Mouse (Mus musculus) heart, postnatal 0 days (tissue): ENCODE results near the gene Cldn6. TPM values are rescaled to one million over a fixed set of nuclear protein-coding genes. Genes with fewer than 3 reads are reported as not detected.

ENCODE experiments used
- ATAC-seq: fragments of 200-750 bp; cut with Nextera tagmentation; 2 replicates; pipeline ENCODE4 v1.8.0; 2017; ENCODE audit warnings: low read depth, moderate number of reproducible peaks, moderate library complexity; ENCODE audit not compliant: insufficient read depth
- DNase-seq: peaks from one replicate; pipeline ENCODE4 v3.0.0-alpha.2; 2016; ENCODE audit warnings: low spot score
- H3K27ac ChIP-seq: fragments of 300-500 bp; sonication (generic); 2 replicates; pipeline ENCODE4 v1.5.1; 2014; ENCODE audit warnings: low read depth, mild to moderate bottlenecking
- H3K27me3 ChIP-seq: fragments of 300-500 bp; sonication (generic); 2 replicates; pipeline ENCODE4 v1.6.1; 2014; ENCODE audit warnings: low read length, mixed read lengths; ENCODE audit not compliant: control insufficient read depth, insufficient read depth
- H3K36me3 ChIP-seq: fragments of 300-500 bp; sonication (generic); replicated peaks from 2 replicates; pipeline ENCODE4 v1.6.1; 2014; ENCODE audit warnings: low read length, mixed read lengths; ENCODE audit not compliant: control insufficient read depth, insufficient read depth
- H3K4me1 ChIP-seq: fragments of 300-500 bp; sonication (generic); 2 replicates; pipeline ENCODE4 v1.6.1; 2014; ENCODE audit warnings: antibody characterized with exemption; ENCODE audit not compliant: control insufficient read depth, insufficient read depth
- H3K4me2 ChIP-seq: fragments of 300-500 bp; sonication (generic); 2 replicates; pipeline ENCODE4 v1.6.1; 2014; ENCODE audit warnings: low read depth, mild to moderate bottlenecking, low read length, moderate library complexity
- H3K4me3 ChIP-seq: fragments of 300-500 bp; sonication (generic); 2 replicates; pipeline ENCODE4 v1.5.1; 2014; ENCODE audit warnings: low read depth, low read length
- H3K9ac ChIP-seq: fragments of 300-500 bp; sonication (generic); replicated peaks from 2 replicates; pipeline ENCODE4 v1.6.1; 2014; ENCODE audit warnings: low read depth, low read length, mixed read lengths
- H3K9me3 ChIP-seq: fragments of 300-500 bp; sonication (generic); replicated peaks from 2 replicates; pipeline ENCODE4 v1.6.1; 2016; ENCODE audit warnings: low read length; ENCODE audit not compliant: control insufficient read depth
- CTCF ChIP-seq: IDR thresholded peaks from 2 replicates; pipeline ENCODE4 v1.5.1; 2016; ENCODE audit warnings: antibody characterized with exemption, control low read depth, low read depth
- EP300 ChIP-seq: IDR thresholded peaks from 2 replicates; pipeline ENCODE4 v1.6.1; 2016; ENCODE audit warnings: antibody characterized with exemption, low read depth
- WGBS: fragments of 180-500 bp; shearing (Covaris S2); extraction: QIAGEN DNeasy Blood & Tissue Kit; methylation state at CpG from one replicate; pipeline ENCODE4 v1.1.7; 2014; 5-methylcytosine and 5-hydroxymethylcytosine counted together
- polyA plus RNA-seq: library from polyadenylated mRNA; unstranded; fragments of >200 nt; fragmentation: Nextera tagmentation; extraction: Ambion mirVana; gene quantifications from 2 replicates; pipeline ENCODE4 v1.2.1, GENCODE M21; 2015
- total RNA-seq: library from RNA; depleted of rRNA; stranded (reverse); fragments of >200 nt; gene quantifications from 2 replicates; pipeline ENCODE4 v1.2.3, GENCODE M21; 2014; ENCODE audit warnings: low replicate concordance

Cldn6 gene
- total and polyA plus RNA-seq, 2 experiments from 2014 or later, result not detected

GRCm38 (mm10) chr17:23670516-23671074 lies 8.5 kb upstream of the Cldn6 start:
- TF ChIP-seq EP300 (no peak), CTCF (no peak)
- H3K9ac ChIP-seq, result no peak overlapping the region
- no peaks in the 10 kb centered on the region for H3K27me3 ChIP-seq
- peaks cover 51% of the 10 kb centered on the region for H3K36me3 ChIP-seq
- H3K27ac ChIP-seq, result no peak overlapping the region
- H3K4me3 ChIP-seq, result no peak overlapping the region
- H3K9me3 ChIP-seq, result no peaks in the 10 kb centered on the region
- no peak for ATAC-seq
- 89% methylated on average over 7 of the region's 7 CpGs for WGBS
- no peak for DNase-seq
- no peak overlapping the region for H3K4me2 ChIP-seq
- peaks cover 17% of the 10 kb centered on the region; the same call in 1 of the 2 replicates for H3K4me1 ChIP-seq

DNA sequence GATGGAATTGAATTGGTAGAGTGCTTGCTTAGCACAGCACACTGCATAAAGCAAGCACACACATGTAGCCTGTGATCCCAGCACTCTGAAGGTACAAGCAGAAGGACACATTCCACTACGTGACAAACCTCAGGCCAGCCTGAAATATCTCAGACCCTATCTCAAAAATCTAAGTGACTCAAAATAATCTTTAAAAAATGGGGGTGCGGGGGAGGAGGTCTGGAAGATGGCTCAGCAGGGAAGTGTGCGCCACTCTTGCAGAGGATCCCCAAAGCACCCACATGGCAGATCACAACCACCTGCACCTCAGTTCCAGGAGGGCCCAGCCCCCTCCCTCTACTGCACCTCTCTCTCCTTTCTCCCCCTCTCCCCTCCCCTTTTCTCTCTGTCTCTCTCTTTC lies 7.5 kb upstream of the Cldn6 start:
- TF ChIP-seq EP300, result no peak
- ATAC-seq (no peak), DNase-seq (no peak)
- H3K36me3 ChIP-seq, result peaks cover 45% of the 10 kb centered on the region
- peaks cover 24% of the 10 kb centered on the region; the same call in 1 of the 2 replicates for H3K4me1 ChIP-seq
- H3K4me3 ChIP-seq, result no peak overlapping the region
- no peaks in the 10 kb centered on the region for H3K27me3 ChIP-seq
- no peak overlapping the region for H3K9ac ChIP-seq
- 87% methylated on average over 3 of the region's 3 CpGs for WGBS
- no peak overlapping the region for H3K27ac ChIP-seq
- H3K9me3 ChIP-seq, result no peaks in the 10 kb centered on the region
- H3K4me2 ChIP-seq, result no peak overlapping the region

DNA sequence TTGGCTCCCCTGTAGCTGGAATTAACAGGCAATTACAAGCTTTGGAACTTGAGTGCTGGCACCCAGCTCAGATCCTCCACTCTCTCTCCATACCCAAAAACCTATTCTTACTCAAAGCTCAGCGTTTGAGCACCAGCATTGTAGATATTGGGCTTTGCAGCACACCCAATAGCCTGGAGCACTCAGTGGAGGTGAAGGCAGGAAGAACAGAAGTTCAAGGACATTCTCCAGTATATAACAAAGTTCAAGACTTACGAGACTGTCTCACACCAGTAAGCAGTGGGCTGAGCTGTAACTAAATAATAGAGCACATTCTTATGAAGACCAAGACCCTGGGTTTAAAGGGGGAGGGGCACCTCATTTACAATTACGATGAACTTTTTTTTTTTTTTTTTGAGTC lies 6.3 kb upstream of the Cldn6 start:
- Histone ChIP-seq H3K9ac (no peak overlapping the region), H3K9me3 (no peaks in the 10 kb centered on the region), H3K4me1 (peaks cover 24% of the 10 kb centered on the region; the same call in 1 of the 2 replicates), H3K27ac (no peak overlapping the region), H3K27me3 (no peaks in the 10 kb centered on the region), H3K36me3 (peaks cover 32% of the 10 kb centered on the region), H3K4me3 (peak overlapping the region; percentile 69), H3K4me2 (peak overlapping the region; percentile 80)
- DNase-seq, result no peak
- 56% methylated on average over 3 of the region's 3 CpGs for WGBS
- no peak for TF ChIP-seq CTCF
- TF ChIP-seq EP300, result no peak
- no peak for ATAC-seq

DNA sequence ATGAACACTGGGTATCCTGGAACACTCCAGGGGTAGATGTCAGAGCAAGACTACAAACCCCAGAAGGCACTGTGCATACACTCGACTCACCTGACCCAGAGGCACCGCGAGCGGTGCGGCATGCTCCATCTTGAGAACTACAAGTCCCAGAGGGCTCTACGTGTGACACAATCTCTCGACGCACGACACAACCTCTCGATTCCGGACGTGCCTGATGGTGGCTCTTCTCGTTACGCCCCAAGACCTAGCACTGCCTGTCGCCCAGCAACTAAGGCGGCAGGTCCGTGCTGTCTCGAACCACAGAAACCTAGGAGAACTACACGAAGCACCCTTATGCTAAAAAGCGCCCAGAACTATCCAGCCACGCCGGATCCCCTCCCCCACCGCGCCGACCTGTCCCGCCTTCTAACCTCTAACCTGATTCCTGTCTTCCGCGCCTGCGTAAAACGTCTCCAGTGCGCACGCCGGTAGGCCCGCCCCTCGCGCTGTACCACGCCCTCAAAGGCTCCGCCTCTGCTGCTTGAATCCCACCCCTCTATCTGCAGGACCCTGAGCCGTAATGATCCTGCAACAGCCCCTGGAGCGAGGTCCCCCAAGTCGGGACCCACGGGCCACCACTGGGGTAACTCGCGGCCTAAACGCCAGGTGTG lies 5.5 kb upstream of the Cldn6 start, which contains the start of the genes Hcfc1r1 and Thoc6:
Hcfc1r1 (plus strand) TSS at position 173 of the 650 bp plus-strand sequence.
Thoc6 (minus strand) TSS at position 459 of the 650 bp plus-strand sequence.
- peak within 1 kb of the TSS; percentile 80 for H3K4me2 ChIP-seq
- H3K9me3 ChIP-seq, result no peaks in the 10 kb centered on the region
- DNase-seq (peak; percentile 98), ATAC-seq (peak; percentile 87)
- H3K9ac ChIP-seq, result peak within 1 kb of the TSS; percentile 87
- peaks cover 24% of the 10 kb centered on the region; the same call in 1 of the 2 replicates for H3K4me1 ChIP-seq
- WGBS, result under 1% methylated on average over 45 of the region's 45 CpGs
- peak within 1 kb of the TSS; percentile 97 for H3K27ac ChIP-seq
- TF ChIP-seq EP300 (peak; percentile 94), CTCF (no peak)
- H3K4me3 ChIP-seq, result peak within 1 kb of the TSS; percentile 69
- peaks cover 25% of the 10 kb centered on the region for H3K36me3 ChIP-seq
- H3K27me3 ChIP-seq, result peaks cover 6% of the 10 kb centered on the region; the same call in 1 of the 2 replicates

DNA sequence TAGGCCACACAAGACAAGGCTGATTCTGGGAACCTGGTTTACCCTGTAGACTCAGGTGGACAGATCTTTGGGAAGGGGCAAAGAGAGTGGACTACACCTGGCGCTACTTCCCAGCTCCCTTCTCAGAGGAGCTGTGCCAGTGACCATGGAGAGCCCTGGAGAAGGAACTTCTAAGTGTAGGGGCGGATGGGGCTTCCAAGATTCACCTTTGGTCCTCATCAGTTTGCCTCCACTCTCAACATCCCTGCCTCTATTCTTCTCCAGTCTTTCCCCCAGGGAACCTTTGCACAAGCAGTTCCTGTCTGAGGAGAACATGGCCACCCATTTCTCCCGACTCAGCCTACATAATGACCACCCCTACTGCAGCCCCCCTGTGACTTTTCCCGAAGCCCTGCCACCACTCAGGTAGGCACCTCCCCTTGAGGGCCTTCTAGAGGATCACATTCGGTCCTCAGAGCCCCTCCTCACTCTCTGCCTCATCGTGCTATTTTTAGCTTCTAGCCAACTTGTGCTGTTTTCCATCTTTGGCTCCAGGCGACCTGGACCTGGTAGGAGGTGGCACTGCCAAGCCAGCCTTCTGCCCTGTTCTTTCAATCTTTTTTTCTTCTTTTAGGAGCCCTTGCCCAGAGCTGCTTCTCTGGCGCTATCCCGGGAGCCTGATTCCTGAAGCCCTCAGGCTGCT lies 4.6 kb upstream of the Cldn6 start:
- H3K36me3 ChIP-seq, result peaks cover 16% of the 10 kb centered on the region
- ATAC-seq (peak; percentile 19), DNase-seq (peak; percentile 74)

More for the DNA sequence above, 4.6 kb upstream of the Cldn6 start:
- H3K27ac ChIP-seq, result peak overlapping the region; percentile 97
- peak overlapping the region; percentile 80 for H3K4me2 ChIP-seq
- peak overlapping the region; percentile 69 for H3K4me3 ChIP-seq
- TF ChIP-seq EP300, result 0 out of 2 replicates have a peak, but pooled peaks have one; percentile 6
- TF ChIP-seq CTCF, result no peak
- 16% methylated on average over 9 of the region's 9 CpGs for WGBS
- peaks cover 27% of the 10 kb centered on the region; the same call in 1 of the 2 replicates for H3K4me1 ChIP-seq
- peak overlapping the region; percentile 87 for H3K9ac ChIP-seq
- H3K9me3 ChIP-seq, result no peaks in the 10 kb centered on the region
- peaks cover 14% of the 10 kb centered on the region for H3K27me3 ChIP-seq
